ENCODE assay signal across 8 mouse cellular contexts in genomic region chr12:35182675-35183074, GRCm38 (mm10).
DNase-seq lines count a peak whose midpoint lies in the region; ATAC-seq lines count a peak whose summit lies in the region.

No protein-coding gene starts in this region.

- peak; percentile 81 for ATAC-seq in activated CD4-positive, CD25-positive, alpha-beta regulatory T cell, adult 4 months

- DNase-seq in cerebellum, postnatal 14 days: peak; percentile 93 to 95
- DNase-seq in frontal cortex, postnatal 25 days (ENCODE audit: low spot score in 2 of 2): peak; percentile 78 to 86
- peak; percentile 83 for DNase-seq in induced T-regulatory cell, adult 2 months (ENCODE audit: low read depth)
- peak; percentile 89 to 94 for DNase-seq in left cerebral cortex, adult 18-20 months (ENCODE audit: low spot score in 2 of 2)
- DNase-seq in mesoderm, embryonic 11.5 days (ENCODE audit: low read depth, low spot score): peak; percentile 84
- peak; percentile 82 for DNase-seq in right cerebral cortex, postnatal 25 days
- peak; percentile 83 for DNase-seq in urinary bladder, postnatal 25 days (ENCODE audit: low spot score)

Comparison
In these comparisons a context has a peak if more than half of its experiments do, and no peak if none do; other contexts are left out.
1. Peak in every context shown above with its lines: DNase-seq and ATAC-seq.